Mouse (Mus musculus) lung, postnatal 25 days (tissue): ENCODE measurements around the gene Spata48.
A peak's percentile ranks its signal among the peaks of the same experiment; 100 is the strongest.

Source experiments
- DNase-seq: peaks from one replicate; pipeline ENCODE4 v3.0.0; 2022; ENCODE audit warnings: low spot score

Gene Spata48

GRCm38 (mm10) chr11:11536295-11536694, 74.4 kb downstream of the Spata48 start:
- no peak for DNase-seq

GRCm38 (mm10) chr11:11545948-11546347, 84.1 kb downstream of the Spata48 start:
- no peak for DNase-seq

- no peak for DNase-seq
Measured at GRCm38 (mm10) chr11:11546903-11547511, 85.1 kb downstream of the Spata48 start.

- DNase-seq = no peak
Measured at GRCm38 (mm10) chr11:11547597-11548240, 85.8 kb downstream of the Spata48 start.

GRCm38 (mm10) chr11:11555563-11555962, 93.7 kb downstream of the Spata48 start:
- DNase-seq = no peak

- DNase-seq = no peak
Measured at GRCm38 (mm10) chr11:11556186-11556585, 94.3 kb downstream of the Spata48 start.

GRCm38 (mm10) chr11:11557173-11557967, 95.5 kb downstream of the Spata48 start:
- DNase-seq = peak; percentile 71

- DNase-seq = peak; percentile 30
Measured at GRCm38 (mm10) chr11:11558662-11559061, 96.8 kb downstream of the Spata48 start.

GRCm38 (mm10) chr11:11559099-11559686, 97.3 kb downstream of the Spata48 start:
- no peak for DNase-seq

GRCm38 (mm10) chr11:11561118-11561517, 99.2 kb downstream of the Spata48 start:
- DNase-seq = no peak

GRCm38 (mm10) chr11:11564266-11565044, 102.6 kb downstream of the Spata48 start:
- DNase-seq = peak; percentile 46
